Mouse (Mus musculus) liver, embryonic 15.5 days (tissue): Measurements from ENCODE around the gene Nkain4. TPM values are rescaled to one million over a fixed set of nuclear protein-coding genes. Genes with fewer than 3 reads are reported as not detected.

Experiments used
- ATAC-seq: fragments of 200-750 bp; cut with Nextera tagmentation; 2 replicates; pipeline ENCODE4 v1.8.0; 2017; ENCODE audit warnings: moderate number of reproducible peaks, mild to moderate bottlenecking, moderate library complexity; ENCODE audit not compliant: insufficient read depth
- H3K27ac ChIP-seq: fragments of 300-500 bp; sonication (generic); replicated peaks from 2 replicates; pipeline ENCODE4 v1.5.1; 2015; ENCODE audit warnings: mild to moderate bottlenecking, inconsistent platforms
- H3K27me3 ChIP-seq: fragments of 300-500 bp; sonication (generic); 2 replicates; pipeline ENCODE4 v1.6.1; 2015; ENCODE audit warnings: mild to moderate bottlenecking, inconsistent platforms
- H3K36me3 ChIP-seq: fragments of 300-500 bp; sonication (generic); replicated peaks from 2 replicates; pipeline ENCODE4 v1.6.1; 2015; ENCODE audit warnings: moderate library complexity, mild to moderate bottlenecking, inconsistent platforms
- H3K4me1 ChIP-seq: fragments of 300-500 bp; sonication (generic); replicated peaks from 2 replicates; pipeline ENCODE4 v1.6.1; 2015; ENCODE audit warnings: inconsistent platforms
- H3K4me2 ChIP-seq: fragments of 300-500 bp; sonication (generic); 2 replicates; pipeline ENCODE4 v1.6.1; 2015; ENCODE audit warnings: moderate library complexity, mild to moderate bottlenecking, inconsistent platforms
- H3K4me3 ChIP-seq: fragments of 300-500 bp; sonication (generic); replicated peaks from 2 replicates; pipeline ENCODE4 v1.5.1; 2015; ENCODE audit warnings: mild to moderate bottlenecking, inconsistent platforms
- H3K9ac ChIP-seq: fragments of 300-500 bp; sonication (generic); 2 replicates; pipeline ENCODE4 v1.6.1; 2015; ENCODE audit warnings: moderate library complexity, mild to moderate bottlenecking, inconsistent platforms
- H3K9me3 ChIP-seq: fragments of 300-500 bp; sonication (generic); replicated peaks from 2 replicates; pipeline ENCODE4 v1.6.1; 2016; ENCODE audit warnings: inconsistent platforms
- WGBS: fragments of 180-500 bp; shearing (Covaris S2); methylation state at CpG from one replicate; pipeline ENCODE4 v1.1.7; 2015; ENCODE audit warnings: mixed read lengths; ENCODE audit not compliant: insufficient replicate concordance; 5-methylcytosine and 5-hydroxymethylcytosine counted together
- polyA plus RNA-seq: library from polyadenylated mRNA; unstranded; fragments of >200 nt; fragmentation: Nextera tagmentation; extraction: Ambion mirVana; gene quantifications from 2 replicates; pipeline ENCODE4 v1.2.1, GENCODE M21; 2015

Gene Nkain4
- polyA plus RNA-seq, 1 experiment from 2014 or later: 0.82 TPM

- 54% methylated on average over 2 of the region's 2 CpGs for WGBS
- H3K27me3 ChIP-seq: no peaks in the 10 kb centered on the region
- no peak overlapping the region for H3K9ac ChIP-seq
- no peak overlapping the region for H3K27ac ChIP-seq
- ATAC-seq: no peak
- no peak overlapping the region for H3K4me2 ChIP-seq
- no peaks in the 10 kb centered on the region for H3K4me1 ChIP-seq
- no peak overlapping the region for H3K4me3 ChIP-seq
- H3K9me3 ChIP-seq: no peaks in the 10 kb centered on the region
- H3K36me3 ChIP-seq: peaks cover 19% of the 10 kb centered on the region
These were observed 31.1 kb upstream of the Nkain4 start for GRCm38 (mm10) chr2:180985635-180986034.

- no peak for ATAC-seq
- Histone ChIP-seq H3K4me2 (no peak overlapping the region), H3K9ac (no peak overlapping the region), H3K4me3 (no peak overlapping the region), H3K27ac (no peak overlapping the region), H3K4me1 (no peaks in the 10 kb centered on the region), H3K27me3 (no peaks in the 10 kb centered on the region), H3K36me3 (peaks cover 64% of the 10 kb centered on the region), H3K9me3 (no peaks in the 10 kb centered on the region)
- WGBS: 72% methylated on average over 6 of the region's 6 CpGs
These were observed 26.6 kb upstream of the Nkain4 start for GRCm38 (mm10) chr2:180981133-180981532.

- Histone ChIP-seq H3K4me3 (peak within 1 kb of the TSS; percentile 81), H3K27me3 (no peaks in the 10 kb centered on the region), H3K4me1 (peaks cover 46% of the 10 kb centered on the region), H3K36me3 (peaks cover 24% of the 10 kb centered on the region), H3K27ac (peak within 1 kb of the TSS; percentile 89), H3K4me2 (peak within 1 kb of the TSS; percentile 78), H3K9ac (peak within 1 kb of the TSS; percentile 90), H3K9me3 (no peaks in the 10 kb centered on the region)
- under 1% methylated on average over 57 of the region's 57 CpGs for WGBS
- peak; percentile 89 for ATAC-seq
These were observed 12.7 kb upstream of the Nkain4 start, which contains the start of gene Arfgap1 for GRCm38 (mm10) chr2:180967010-180967763. Gene Arfgap1 (plus strand): TSS chr2:180967225.

GRCm38 (mm10) chr2:180966092-180966882 lies 11.8 kb upstream of the Nkain4 start:
- Histone ChIP-seq H3K9me3 (no peaks in the 10 kb centered on the region), H3K36me3 (peaks cover 15% of the 10 kb centered on the region), H3K27me3 (no peaks in the 10 kb centered on the region), H3K4me3 (peak overlapping the region; percentile 81), H3K9ac (peak overlapping the region; percentile 90), H3K27ac (peak overlapping the region; percentile 89), H3K4me1 (peaks cover 46% of the 10 kb centered on the region), H3K4me2 (peak overlapping the region; percentile 78)
- WGBS: 9% methylated on average over 14 of the region's 14 CpGs
- ATAC-seq: 0 out of 2 replicates have a peak, but pooled peaks have one; percentile 33

- no peak for ATAC-seq
- H3K4me1 ChIP-seq: peaks cover 39% of the 10 kb centered on the region
- H3K9me3 ChIP-seq: no peaks in the 10 kb centered on the region
- H3K4me3 ChIP-seq: no peak overlapping the region
- H3K4me2 ChIP-seq: no peak overlapping the region
- 4% methylated on average over 5 of the region's 5 CpGs for WGBS
- H3K27ac ChIP-seq: no peak overlapping the region
- H3K36me3 ChIP-seq: no peaks in the 10 kb centered on the region; the same call in 1 of the 2 replicates
- no peak overlapping the region for H3K9ac ChIP-seq
- H3K27me3 ChIP-seq: no peaks in the 10 kb centered on the region; the same call in 1 of the 2 replicates
These were observed 9.5 kb upstream of the Nkain4 start for GRCm38 (mm10) chr2:180963956-180964355.

GRCm38 (mm10) chr2:180962616-180963308 lies 8.3 kb upstream of the Nkain4 start:
- no peaks in the 10 kb centered on the region; the same call in 1 of the 2 replicates for H3K27me3 ChIP-seq
- H3K9ac ChIP-seq: no peak overlapping the region
- H3K9me3 ChIP-seq: no peaks in the 10 kb centered on the region
- no peak overlapping the region for H3K4me3 ChIP-seq
- H3K36me3 ChIP-seq: no peaks in the 10 kb centered on the region
- peaks cover 27% of the 10 kb centered on the region for H3K4me1 ChIP-seq
- H3K27ac ChIP-seq: no peak overlapping the region
- no peak for ATAC-seq
- H3K4me2 ChIP-seq: no peak overlapping the region
- 49% methylated on average over 2 of the region's 2 CpGs for WGBS

- 44% methylated on average over 3 of the region's 3 CpGs for WGBS
- peaks cover 18% of the 10 kb centered on the region for H3K4me1 ChIP-seq
- H3K4me2 ChIP-seq: no peak overlapping the region
- H3K4me3 ChIP-seq: no peak overlapping the region
- no peak overlapping the region for H3K9ac ChIP-seq
- no peaks in the 10 kb centered on the region for H3K36me3 ChIP-seq
- peaks cover 19% of the 10 kb centered on the region for H3K27me3 ChIP-seq
- H3K27ac ChIP-seq: no peak overlapping the region
- H3K9me3 ChIP-seq: no peaks in the 10 kb centered on the region
- ATAC-seq: no peak
These were observed 5.7 kb upstream of the Nkain4 start for GRCm38 (mm10) chr2:180960187-180960586.

GRCm38 (mm10) chr2:180959605-180960004 lies 5.1 kb upstream of the Nkain4 start:
- no peaks in the 10 kb centered on the region for H3K36me3 ChIP-seq
- 49% methylated on average over 7 of the region's 7 CpGs for WGBS
- peaks cover 25% of the 10 kb centered on the region for H3K27me3 ChIP-seq
- H3K9ac ChIP-seq: no peak overlapping the region
- no peak for ATAC-seq
- no peak overlapping the region for H3K4me3 ChIP-seq
- H3K4me2 ChIP-seq: no peak overlapping the region
- H3K9me3 ChIP-seq: no peaks in the 10 kb centered on the region
- H3K4me1 ChIP-seq: peaks cover 18% of the 10 kb centered on the region
- no peak overlapping the region for H3K27ac ChIP-seq

- no peak overlapping the region for H3K27ac ChIP-seq
- WGBS: 34% methylated on average over 2 of the region's 2 CpGs
- H3K36me3 ChIP-seq: no peaks in the 10 kb centered on the region
- H3K9me3 ChIP-seq: no peaks in the 10 kb centered on the region
- H3K4me3 ChIP-seq: no peak overlapping the region
- no peak overlapping the region for H3K9ac ChIP-seq
- H3K4me2 ChIP-seq: 0 out of 2 replicates have a peak overlapping the region, but pooled peaks have one; percentile 59
- no peaks in the 10 kb centered on the region for H3K4me1 ChIP-seq
- ATAC-seq: no peak
- peaks cover 73% of the 10 kb centered on the region for H3K27me3 ChIP-seq
These were observed 861 bp downstream of the Nkain4 start for GRCm38 (mm10) chr2:180953638-180954037.

GRCm38 (mm10) chr2:180952731-180953171 lies 1.7 kb downstream of the Nkain4 start:
- H3K36me3 ChIP-seq: no peaks in the 10 kb centered on the region
- WGBS: 26% methylated on average over 9 of the region's 9 CpGs
- no peaks in the 10 kb centered on the region for H3K9me3 ChIP-seq
- H3K4me2 ChIP-seq: no peak overlapping the region
- H3K27me3 ChIP-seq: peaks cover 73% of the 10 kb centered on the region
- ATAC-seq: no peak
- H3K4me3 ChIP-seq: no peak overlapping the region
- no peak overlapping the region for H3K9ac ChIP-seq
- H3K27ac ChIP-seq: no peak overlapping the region
- no peaks in the 10 kb centered on the region for H3K4me1 ChIP-seq

GRCm38 (mm10) chr2:180949947-180950346 lies 4.6 kb downstream of the Nkain4 start:
- Histone ChIP-seq H3K4me3 (no peak overlapping the region), H3K27me3 (peaks cover 51% of the 10 kb centered on the region), H3K9me3 (no peaks in the 10 kb centered on the region), H3K27ac (no peak overlapping the region), H3K4me1 (no peaks in the 10 kb centered on the region), H3K36me3 (no peaks in the 10 kb centered on the region), H3K9ac (no peak overlapping the region), H3K4me2 (no peak overlapping the region)
- no peak for ATAC-seq
- 17% methylated on average over 1 of the region's 1 CpGs for WGBS
